Comparison of ENCODE assay signal across 8 mouse cellular contexts in genomic region chr6:47943721-47944120, GRCm38 (mm10). TPM values are rescaled to one million over a fixed set of nuclear protein-coding genes. Genes with fewer than 3 reads are reported as not detected.
DNase-seq lines count a peak whose midpoint lies in the region; ATAC-seq and TF ChIP-seq lines count a peak whose summit lies in the region.

No protein-coding gene starts in this region.

- H3K4me3 ChIP-seq in limb, embryonic 14.5 days (replicated peaks; ENCODE audit: low read length), result peak overlapping the region; percentile 49
- peak overlapping the region; percentile 42 for H3K4me3 ChIP-seq in stomach, embryonic 14.5 days (ENCODE audit: low read depth, low read length)

- peaks cover 15% of the 10 kb centered on the region for H3K36me3 ChIP-seq in limb, embryonic 14.5 days (ENCODE audit: control insufficient read depth, insufficient read depth, low read length)
- no peaks in the 10 kb centered on the region for H3K36me3 ChIP-seq in stomach, embryonic 14.5 days (ENCODE audit: control insufficient read depth, insufficient read depth, low read length)

- peak; percentile 3 for DNase-seq in embryo, embryonic 11 days
- DNase-seq in embryo, embryonic 10.5 days (ENCODE audit: low spot score), result no peak
- DNase-seq in retina, embryonic 14.5 days (ENCODE audit: low spot score), result peak; percentile 23
- DNase-seq in retina, postnatal 1 day, result no peak
- no peak for DNase-seq in limb, embryonic 14.5 days (ENCODE audit: low spot score)
- DNase-seq in adrenal gland, adult (ENCODE audit: inconsistent age in 2 of 2, low spot score in 1 of 2), result no peak
- no peak for DNase-seq in kidney, adult 9 months

- H3K27ac ChIP-seq in limb, embryonic 14.5 days (replicated peaks; ENCODE audit: low read depth, low read length), result peak overlapping the region; percentile 76
- H3K27ac ChIP-seq in stomach, embryonic 14.5 days (ENCODE audit: low read length), result no peak overlapping the region

- 75% methylated on average over 3 of the region's 3 CpGs for WGBS in limb, embryonic 14.5 days
- 84% methylated on average over 3 of the region's 3 CpGs for WGBS in stomach, embryonic 14.5 days

- no peak for ATAC-seq in limb, embryonic 14.5 days (ENCODE audit: low FRiP score, low read depth)
- ATAC-seq in stomach, embryonic 14.5 days (ENCODE audit: insufficient number of reproducible peaks, insufficient read depth, low FRiP score, low read depth), result no peak

- no peaks in the 10 kb centered on the region for H3K27me3 ChIP-seq in limb, embryonic 14.5 days (ENCODE audit: control insufficient read depth, insufficient read depth, low read length)
- no peaks in the 10 kb centered on the region for H3K27me3 ChIP-seq in stomach, embryonic 14.5 days (ENCODE audit: control insufficient read depth, insufficient read depth, low read length)

- 0 out of 2 replicates have a peak, but pooled peaks cover 4% of the 10 kb centered on the region for H3K4me1 ChIP-seq in limb, embryonic 14.5 days (ENCODE audit: control insufficient read depth, insufficient read depth, low read length)
- H3K4me1 ChIP-seq in stomach, embryonic 14.5 days (ENCODE audit: control insufficient read depth, insufficient read depth, low read length), result no peaks in the 10 kb centered on the region

- peak overlapping the region; percentile 83 for H3K4me2 ChIP-seq in limb, embryonic 14.5 days (replicated peaks; ENCODE audit: low read depth, low read length, severe bottlenecking)
- H3K4me2 ChIP-seq in stomach, embryonic 14.5 days (replicated peaks; ENCODE audit: low read depth, low read length), result peak overlapping the region; percentile 78

- no peak for TF ChIP-seq POLR2A in limb, embryonic 14.5 days (IDR thresholded peaks at IDR 0.05; ENCODE audit: borderline replicate concordance, extremely low read depth, insufficient read depth, insufficient read length)

- peak overlapping the region; percentile 91 for H3K9ac ChIP-seq in limb, embryonic 14.5 days (ENCODE audit: low read depth, low read length, severe bottlenecking)
- peak overlapping the region; percentile 65 for H3K9ac ChIP-seq in stomach, embryonic 14.5 days (replicated peaks; ENCODE audit: low read depth, low read length)

- H3K9me3 ChIP-seq in limb, embryonic 14.5 days (ENCODE audit: control insufficient read depth, low read length), result no peaks in the 10 kb centered on the region
- no peaks in the 10 kb centered on the region for H3K9me3 ChIP-seq in stomach, embryonic 14.5 days (ENCODE audit: control insufficient read depth, low read depth, low read length)

RNA-seq across cellular contexts. Expression of gene Zfp956, which starts 9.5 kb away (rescaled TPM):
- 30.1 and 37.0 TPM in 2 replicates for polyA plus RNA-seq in limb, embryonic 14.5 days (2012; rRNA removed)
- polyA plus RNA-seq in limb, embryonic 14.5 days (2014; fragmentation: Nextera tagmentation; extraction: Ambion mirVana), result 10.5 and 13.0 TPM in 2 replicates
- polyA plus RNA-seq in stomach, embryonic 14.5 days (2014; fragmentation: Nextera tagmentation; extraction: Ambion mirVana), result 10.0 and 10.9 TPM in 2 replicates

RNA-seq across cellular contexts. Expression of gene Zfp212, which starts 23.4 kb away (rescaled TPM):
- 19.6 and 21.0 TPM in 2 replicates for polyA plus RNA-seq in limb, embryonic 14.5 days (2012; rRNA removed)
- polyA plus RNA-seq in limb, embryonic 14.5 days (2014; fragmentation: Nextera tagmentation; extraction: Ambion mirVana), result 14.0 and 14.7 TPM in 2 replicates
- 13.3 and 13.8 TPM in 2 replicates for polyA plus RNA-seq in stomach, embryonic 14.5 days (2014; fragmentation: Nextera tagmentation; extraction: Ambion mirVana)

Comparison
In these comparisons a context has a peak if more than half of its experiments do, and no peak if none do; other contexts are left out.
1. DNase-seq: peak in embryo, embryonic 11 days (single experiment) and retina, embryonic 14.5 days (single experiment); none in embryo, embryonic 10.5 days (single experiment), retina, postnatal 1 day (single experiment), limb, embryonic 14.5 days (single experiment), adrenal gland, adult (0 of 2) and kidney, adult 9 months (single experiment).